Mouse (Mus musculus): ENCODE measurements around the gene Sepsecs.

The Sepsecs gene

DNA sequence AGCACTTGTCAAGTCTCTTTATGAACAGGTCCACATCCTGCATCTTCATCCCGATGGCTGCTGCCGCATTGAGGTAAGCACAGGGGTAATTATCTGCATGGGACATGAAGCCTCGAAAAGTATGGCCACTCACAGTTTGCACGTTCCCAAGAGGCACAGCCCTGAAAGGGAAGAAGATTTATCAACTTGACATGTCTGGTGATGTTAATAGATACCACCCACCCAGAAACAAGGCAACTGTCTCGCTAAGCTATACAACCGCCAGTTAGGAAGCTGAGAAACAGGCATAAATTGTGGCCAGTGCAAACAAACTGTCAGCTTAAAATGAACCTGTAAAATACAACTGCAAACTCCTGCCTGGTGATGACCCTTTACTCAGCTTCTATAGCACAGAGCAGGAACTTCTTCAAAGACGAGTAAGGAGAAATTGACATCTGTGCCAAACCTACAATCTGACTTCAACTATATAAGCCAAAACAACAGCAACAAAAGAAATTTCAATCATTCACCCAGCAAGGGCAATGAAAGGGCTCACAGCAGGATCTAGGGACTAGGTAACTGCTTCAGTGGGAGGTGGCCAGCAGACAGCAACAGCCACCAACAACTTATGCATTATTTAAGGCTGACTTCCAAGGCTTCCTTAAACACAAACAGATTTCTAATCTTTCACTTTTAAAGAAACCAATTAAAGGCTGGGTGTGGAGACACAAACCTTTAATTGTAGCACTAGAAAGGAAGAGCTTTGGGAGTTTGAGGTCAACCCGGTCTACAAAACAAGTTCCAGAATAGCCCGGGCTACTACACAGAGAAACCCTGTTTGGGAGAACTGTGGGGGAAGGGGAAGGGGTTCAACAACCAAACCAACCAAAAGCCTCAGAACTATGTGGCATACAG lies 25.3 kb downstream of the Sepsecs start:
- no peak for DNase-seq

DNA sequence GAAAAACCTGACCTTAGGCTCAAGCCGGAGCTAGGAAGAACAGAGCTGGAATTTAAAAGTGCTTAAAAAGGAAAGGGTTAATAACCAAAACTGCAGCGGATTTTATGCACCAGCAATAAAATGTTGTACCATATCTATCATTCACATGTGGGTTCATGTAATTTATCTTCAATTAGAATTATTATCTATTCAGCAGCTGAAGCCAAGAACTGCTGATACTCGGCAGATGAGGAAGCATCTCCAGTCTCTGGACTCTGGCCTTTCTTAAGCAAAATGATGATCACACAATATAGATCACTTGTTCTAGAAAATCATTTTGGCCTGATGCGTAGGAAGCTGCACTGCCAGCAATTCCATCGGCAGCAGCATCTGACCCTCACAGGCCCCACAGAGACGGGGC lies 27.8 kb downstream of the Sepsecs start:
- DNase-seq: no peak

DNA sequence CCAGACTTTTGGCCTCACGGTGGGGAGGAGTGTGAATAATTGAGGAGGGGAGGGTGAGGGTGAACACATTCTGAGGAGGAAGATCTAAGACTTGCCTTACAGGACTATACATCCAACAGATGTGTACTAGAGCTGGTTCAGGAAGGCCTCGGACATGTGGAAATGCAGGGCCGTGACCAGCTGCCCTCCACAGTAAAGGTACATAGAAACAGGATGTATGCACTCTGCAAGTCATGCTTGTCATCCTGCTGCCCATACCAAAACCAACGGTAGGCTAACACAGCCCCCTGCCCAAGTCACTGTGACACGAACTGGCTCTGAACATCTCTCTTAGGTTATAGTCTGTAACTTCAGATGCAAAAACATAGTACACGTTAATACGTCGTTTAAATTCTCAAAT lies 30.6 kb downstream of the Sepsecs start:
- DNase-seq: no peak

DNA sequence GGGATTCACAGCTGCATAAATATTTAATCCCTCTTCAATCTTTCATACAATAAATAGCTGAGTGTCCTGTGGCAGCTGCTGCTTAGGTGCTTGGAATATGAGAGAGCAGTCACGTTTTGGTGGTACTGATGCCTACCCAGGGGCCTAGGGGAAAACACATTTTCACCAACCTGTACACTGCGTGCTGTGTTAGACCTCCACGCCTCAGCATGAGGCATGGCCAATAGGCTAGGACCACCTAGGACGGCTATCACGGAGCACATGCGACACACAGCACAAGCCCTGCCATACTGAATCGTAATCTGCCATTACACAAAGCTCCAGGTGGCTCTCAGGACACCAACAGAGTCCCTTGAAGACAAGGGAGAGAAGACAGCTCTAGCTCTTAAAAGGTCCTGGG lies 31.5 kb downstream of the Sepsecs start:
- DNase-seq: no peak

DNA sequence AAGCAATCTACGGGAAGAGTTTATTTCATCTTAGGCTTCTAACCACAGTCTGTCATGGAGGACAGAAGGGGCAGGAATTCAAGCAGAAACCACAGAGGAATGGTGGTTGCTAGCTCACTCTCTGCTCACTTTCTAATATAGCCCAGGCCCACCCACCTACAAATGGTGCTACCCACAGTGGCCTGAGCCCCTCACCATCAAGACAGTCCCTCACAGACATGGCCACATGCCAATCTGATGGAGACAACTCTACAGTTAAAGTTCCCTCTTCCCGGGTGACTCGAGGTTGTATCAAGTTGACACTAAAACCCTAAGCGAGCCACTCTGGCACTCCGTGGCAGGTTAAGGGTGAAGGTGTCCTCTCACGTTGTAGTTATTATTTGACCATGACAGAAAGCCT lies 32.6 kb downstream of the Sepsecs start:
- DNase-seq: no peak

DNA sequence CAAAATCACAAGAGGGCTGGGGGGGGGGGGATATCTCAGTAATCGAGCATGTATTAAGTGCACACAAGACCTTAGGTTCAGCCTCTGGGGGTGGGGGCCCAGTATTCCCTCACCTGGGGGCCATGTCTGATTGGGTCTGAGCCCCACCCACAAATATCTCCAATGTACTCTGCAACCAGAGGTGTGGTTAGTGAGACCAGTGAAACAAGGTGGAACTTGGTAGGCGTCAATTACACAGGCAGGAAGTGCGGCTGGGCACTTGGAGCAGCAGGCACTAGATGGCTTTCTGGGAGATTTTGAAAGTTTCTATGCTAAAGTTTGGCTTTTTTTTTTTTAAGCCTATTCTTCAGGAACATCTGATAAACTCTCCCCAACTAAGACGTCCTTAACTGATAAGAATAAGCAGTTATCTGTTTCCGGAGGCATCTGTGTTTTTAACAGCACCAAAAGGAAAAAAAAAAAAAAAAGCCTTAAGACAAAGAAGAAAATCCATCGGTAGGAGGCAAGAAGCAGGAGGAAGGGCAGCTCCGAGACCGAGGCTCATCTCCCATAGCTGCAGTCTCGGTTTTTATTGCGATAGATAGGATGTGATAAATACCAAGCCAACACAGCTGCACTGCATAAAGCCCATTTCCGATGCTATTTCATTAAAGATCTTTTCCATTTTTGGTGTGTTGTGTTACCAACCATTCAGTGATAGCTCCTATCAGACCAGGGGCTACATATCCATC lies 33.3 kb downstream of the Sepsecs start:
- no peak for DNase-seq

DNA sequence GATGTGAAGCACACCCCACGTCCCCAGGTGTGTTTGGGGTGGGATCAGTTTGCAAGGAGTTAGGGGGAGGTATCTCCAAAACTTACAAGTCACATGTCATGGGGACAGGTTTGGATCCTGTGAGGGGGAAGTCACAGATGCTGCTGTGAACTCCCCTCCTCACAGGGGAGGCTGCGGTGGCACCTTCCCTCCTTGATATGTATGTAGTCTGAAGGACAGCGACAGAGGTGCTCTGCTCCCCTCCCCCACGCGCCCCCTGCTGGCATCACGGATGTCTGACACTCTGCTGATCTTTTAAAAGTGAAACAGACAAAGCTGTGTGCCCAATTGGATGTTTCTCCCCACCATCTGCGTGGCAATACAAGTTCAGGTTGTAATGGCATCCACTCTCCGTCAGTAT lies 35.5 kb downstream of the Sepsecs start:
- peak; percentile 25 to 27 for DNase-seq

DNA sequence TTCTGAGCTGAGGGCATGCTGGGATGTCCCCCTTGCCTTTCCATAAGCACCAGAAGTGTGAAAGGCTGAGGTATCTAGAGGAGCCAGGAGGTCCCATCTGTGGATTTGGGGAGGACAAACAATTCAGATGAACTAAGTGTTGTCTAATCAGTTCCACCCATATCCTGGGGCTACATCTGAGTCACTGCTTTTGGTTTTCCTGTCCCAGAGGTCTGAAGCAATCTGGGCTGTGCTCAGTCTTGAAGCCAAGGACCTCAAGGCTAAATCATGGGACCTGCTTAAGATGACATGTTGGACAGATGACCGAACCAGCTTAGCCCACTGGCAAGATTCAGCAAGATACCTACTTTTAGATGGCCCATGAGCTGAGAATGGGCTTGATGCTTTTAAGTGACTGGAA lies 39.0 kb downstream of the Sepsecs start:
- DNase-seq: no peak

DNA sequence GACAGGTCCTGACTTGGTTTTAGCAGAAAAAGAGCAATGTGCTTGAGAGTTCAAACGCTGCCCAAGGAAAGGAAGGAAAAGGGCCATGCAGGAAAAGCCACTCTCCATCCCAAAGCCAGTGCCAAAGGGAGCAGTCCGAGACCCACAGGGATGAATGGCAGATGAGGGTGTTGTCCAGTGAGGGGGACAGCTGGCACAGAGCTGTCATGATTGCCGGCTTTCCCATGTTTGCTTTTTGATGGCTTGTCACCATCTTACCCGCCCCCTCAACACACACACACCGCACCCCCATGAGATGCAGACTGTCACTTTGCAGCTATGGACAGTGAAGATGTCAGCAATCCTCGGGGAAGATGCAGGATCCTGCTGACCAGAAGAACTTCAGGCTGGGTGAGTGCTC lies 40.3 kb downstream of the Sepsecs start:
- DNase-seq: no peak

DNA sequence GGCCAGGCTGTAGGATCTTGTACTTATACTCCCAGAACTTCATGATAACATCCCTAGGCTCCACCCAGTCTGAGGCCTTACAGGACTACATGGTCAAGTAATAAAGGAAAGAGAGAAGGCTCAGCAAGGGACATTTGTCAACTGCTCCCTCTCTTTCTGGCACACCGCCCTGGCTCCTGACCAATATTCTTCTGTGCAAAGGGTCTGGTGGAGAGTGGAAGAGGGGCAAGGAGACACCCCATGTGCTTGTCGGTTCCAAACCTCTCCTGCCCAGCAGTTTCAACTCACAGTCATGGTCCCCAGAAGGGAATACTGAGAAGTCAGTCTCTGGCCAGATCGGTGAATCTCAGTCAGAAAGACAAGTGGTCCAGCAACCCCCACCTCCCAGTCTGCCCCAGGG lies 40.7 kb downstream of the Sepsecs start:
- DNase-seq: no peak

DNA sequence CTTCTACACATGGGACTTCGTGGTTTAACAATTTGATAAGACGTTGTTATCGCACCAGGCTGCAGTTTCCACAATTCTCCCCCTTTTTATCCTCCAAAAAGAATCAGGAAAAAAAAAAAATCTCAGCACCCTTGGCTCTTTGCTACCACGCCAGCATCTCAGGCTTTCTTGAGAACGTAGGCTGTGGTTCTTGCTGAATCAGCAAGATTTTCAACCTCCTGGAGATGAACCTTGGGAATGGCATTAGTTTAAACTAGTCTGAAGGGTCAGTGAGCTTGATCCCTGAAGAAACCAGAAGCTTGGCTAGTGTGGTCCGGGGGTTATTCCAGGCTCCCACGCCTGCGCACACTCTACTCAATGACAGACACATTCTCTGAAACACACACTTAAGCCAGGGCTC lies 41.8 kb downstream of the Sepsecs start:
- DNase-seq: no peak

DNA sequence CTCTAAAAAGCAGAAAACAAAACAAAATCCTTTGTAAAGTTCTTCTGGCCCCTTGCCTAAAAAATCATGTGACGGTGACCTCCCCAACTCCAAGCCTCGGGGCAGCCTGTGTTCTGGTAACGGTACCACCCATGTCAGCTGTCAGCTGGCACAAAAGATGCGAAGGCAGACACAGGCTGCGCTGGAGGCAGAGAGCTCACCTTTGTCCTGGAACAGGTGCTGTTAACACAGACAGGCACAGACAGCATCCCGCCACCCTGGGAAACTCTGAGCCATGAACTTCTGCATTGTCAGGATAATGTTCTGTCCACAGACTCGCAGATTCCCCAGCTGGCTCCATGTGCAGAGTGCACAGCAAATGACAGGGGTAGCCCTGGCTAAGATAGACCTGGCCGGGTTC lies 43.4 kb downstream of the Sepsecs start:
- no peak for DNase-seq

DNA sequence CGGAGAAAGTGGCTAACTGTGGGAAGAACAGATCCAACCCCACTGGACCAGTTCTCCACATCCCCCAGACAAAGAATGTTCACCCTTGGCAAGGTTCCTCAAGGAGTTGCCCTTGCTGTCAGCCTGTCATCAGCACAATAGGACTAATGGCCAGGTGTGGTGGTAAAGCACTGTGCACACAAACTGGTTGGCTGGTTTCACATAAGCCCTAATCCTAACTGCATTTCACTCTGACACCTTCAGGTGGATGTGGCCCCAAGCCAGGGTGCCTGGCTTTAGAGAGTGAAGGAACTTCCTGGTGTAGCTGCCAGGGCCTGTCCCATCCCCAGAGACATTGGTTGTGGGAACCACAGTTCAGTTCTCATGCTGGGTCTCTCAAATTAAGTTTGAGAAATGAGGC lies 44.6 kb downstream of the Sepsecs start:
- no peak for DNase-seq

DNA sequence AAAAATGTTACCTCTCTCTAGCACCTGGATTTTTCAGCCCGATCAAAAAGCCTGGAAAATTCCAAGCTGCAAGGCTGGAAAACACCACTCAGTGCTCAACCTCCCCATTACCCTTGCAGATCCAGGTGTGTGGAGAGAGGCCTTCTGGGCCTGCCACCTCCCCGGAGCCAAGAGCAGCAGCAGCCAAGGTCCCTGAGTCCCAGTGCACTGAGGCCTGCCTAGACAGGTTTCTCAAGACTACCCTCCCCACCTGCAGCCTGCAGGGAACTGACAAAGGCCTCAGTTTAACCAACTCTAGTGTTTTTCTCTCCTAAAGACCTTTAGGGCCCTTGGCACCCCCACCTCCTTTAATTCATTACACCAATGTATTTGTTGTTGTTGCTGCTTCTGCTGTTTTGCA lies 46.4 kb downstream of the Sepsecs start:
- DNase-seq: no peak

DNA sequence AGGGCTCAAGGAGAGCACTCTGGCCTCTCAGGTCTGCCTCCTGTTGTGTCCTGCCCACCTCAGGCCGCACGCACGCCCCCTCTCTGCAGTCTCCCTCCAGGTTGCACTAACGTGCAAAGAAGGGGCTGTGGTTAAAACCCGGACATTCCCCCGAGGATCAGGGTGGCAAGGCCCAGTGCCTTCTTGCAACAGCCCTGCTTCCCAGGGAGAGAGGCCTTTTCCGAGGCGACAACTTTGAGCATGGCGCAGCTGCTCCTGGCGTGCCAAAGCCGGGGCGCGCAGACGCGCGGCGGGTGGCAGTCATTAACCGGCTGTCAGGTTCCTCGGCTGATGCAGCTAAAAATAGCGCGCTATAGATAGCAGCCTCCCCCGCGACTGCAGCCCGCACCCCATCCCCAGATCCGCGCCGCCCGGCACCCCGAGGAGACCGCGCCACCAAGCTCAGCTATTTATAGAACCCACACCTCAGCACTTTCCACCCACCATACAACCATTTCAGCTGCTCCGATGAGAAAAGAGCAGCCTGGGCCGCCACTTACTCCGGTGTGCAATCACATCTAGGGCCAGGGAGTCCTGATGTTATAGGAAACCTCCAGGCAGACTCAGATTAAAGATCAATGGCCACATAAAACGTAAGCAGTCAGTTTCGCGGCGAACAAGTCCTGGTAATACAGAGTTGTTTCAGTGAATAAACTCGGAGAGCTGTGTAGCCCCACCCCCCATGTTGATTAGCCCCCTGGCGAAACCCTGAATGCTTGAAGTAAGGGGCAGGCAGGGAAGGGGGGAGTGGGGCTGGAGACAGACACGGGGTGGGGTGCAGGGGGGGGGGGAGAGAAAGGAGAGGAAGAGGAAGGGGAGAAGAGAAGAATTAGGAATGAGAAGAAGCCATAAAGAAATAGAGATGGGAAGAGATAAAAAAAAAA lies 50.9 kb downstream of the Sepsecs start:
- peak; percentile 58 to 66 for DNase-seq

DNA sequence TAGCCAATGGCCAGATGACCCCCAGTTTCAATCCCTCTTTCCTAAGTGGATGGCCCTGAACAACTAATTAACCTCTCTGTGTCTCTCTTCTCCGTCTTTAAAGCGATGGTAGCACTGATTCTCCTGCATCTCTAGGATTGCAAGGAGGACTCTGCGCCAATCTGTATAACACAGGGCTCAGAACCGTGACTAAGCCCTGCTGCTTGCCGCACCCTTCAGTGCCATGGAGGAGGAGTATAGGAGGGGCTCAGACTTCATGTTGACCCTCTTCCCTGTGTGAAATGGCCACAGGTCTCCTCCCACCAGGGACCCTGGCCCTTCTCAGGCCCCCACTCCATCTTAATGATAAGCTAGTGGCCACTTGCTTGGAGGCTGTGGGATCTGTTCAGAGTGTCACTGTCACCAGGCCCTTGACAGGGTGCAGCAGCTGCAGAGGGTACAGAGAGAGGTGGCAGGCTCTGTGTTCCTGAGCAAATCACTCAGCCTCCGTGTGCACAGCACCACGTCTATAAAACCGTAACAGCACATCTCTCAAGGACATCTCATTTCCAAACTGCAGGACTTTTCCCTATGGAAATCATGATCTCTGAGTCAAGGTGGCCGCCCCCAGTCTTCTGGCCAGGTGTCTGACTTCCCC lies 51.7 kb downstream of the Sepsecs start:
- DNase-seq: no peak

DNA sequence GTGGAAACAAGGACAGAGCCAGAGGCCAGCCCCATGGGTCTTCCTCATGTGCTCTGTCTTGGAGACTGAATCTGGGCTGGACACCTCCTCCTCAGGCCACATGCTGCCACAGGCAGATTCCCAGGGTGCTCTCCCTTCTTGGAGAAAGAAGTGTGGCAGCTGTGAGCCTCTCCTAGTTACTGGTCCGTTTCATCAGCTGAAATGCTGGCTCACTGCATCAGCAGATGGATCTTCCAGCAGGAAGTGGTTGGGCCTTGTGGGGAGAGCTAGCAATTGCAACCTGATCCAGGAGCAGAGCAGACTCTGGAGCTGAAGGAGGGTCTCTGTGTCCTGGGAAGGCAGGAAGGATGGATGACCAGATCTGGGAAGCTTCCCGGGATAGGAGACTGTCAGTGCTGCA lies 53.0 kb downstream of the Sepsecs start:
- peak in 1 of 2 experiments; percentile 18 for DNase-seq

DNA sequence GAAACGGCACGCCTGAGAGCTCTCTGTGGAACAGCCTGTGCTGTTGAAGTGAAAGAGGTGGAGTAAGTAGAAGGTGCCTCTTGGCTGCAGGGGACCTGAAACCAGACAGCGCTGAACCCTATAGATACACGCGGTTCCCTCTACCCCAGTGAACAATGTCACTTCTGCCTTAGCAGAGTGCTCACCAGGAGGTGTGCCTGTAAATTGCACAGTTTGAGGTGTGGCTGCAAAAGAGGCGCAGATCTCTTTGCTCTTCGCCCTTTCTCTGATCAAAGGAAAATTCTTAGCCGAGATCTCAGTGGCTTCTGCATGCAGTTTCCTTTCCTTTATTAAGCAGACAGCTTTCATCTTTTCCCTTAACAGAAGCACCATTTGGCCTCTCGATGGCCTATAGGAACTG lies 54.1 kb downstream of the Sepsecs start:
- DNase-seq: no peak

DNA sequence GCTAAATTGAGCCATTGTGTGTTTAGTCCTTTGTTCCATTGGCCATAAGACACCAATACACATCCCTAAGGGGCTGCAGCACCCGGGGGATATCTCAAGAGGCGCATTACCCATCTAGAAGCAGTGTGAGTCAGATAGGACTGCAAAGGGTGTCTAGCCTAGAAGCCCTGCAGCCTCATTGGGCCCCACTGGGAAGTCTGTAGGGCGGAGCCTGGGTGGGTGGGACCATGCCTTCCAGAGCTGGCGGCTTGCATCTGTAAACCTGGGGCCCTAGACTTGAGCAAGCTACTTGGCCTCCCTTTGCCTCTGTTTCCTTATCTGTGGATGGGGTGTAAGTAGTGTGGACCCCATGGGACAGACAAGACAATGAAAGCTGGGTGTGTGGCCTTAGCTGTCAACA lies 54.8 kb downstream of the Sepsecs start:
- DNase-seq: no peak

DNA sequence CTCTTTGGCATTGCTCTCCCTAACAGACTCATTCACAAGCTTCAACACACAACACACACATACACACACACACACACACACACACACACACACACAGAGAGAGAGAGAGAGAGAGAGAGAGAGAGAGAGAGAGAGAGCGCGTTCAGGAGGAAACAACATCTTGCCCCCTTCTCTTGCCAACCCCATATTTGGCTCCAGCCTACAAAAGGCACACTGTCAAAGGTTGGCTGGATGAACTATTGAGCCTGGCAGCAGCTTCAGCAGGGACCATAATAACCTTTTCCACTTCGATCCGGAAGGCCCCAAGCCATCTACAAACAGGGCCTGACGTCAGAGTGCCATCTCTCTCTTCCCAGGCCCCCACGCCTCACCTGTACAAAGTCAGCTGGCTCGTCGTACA lies 56.7 kb downstream of the Sepsecs start:
- DNase-seq: no peak

DNA sequence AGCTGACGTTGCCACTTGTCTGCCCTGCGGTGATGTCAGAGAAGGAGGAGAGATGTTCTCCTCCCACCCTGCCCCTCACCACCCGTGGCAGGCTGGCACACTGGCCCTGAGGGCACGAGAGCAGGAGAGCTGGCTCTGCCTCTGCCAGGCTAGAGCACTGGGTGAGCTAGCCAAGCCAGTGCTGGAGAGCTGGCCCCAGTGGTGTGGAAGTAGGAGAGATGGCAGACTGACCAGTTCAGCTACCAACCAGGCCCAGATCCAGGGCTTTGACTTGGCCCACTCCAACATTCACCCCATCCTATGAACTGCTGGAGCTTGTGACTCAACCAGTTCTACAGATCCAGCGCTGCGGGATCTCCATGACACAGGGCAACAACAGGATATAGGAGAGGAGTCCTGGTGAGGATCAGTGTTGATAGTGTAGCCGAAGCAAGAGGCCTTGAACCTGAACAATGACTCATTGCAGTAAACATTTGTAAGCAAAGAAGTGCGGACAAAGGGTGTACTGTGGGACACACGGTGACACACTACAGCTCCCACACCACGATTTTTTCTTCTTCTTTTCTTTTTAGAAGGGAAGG lies 58.1 kb downstream of the Sepsecs start:
- no peak for DNase-seq

DNA sequence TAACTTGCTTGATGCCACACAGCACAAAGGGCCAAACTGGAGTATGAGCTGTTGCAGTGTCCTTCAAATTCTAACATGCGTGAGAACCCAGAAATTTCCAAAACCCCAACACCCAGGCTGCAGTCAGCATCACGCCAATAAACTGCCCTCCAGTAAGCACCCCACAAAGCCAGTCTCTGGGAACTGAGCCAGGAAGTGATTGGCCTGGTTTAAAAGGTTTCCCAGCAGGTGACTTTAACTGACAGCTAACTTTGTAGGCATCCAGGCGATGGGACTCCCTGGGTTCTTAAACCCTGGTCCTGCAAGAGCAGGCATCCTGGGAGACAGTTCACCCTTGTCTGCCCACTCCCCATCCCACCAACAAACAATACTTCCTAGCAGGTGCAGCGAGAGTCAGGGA lies 59.2 kb downstream of the Sepsecs start:
- no peak for DNase-seq

All from cerebellum, postnatal 36 days (tissue).